Mouse (Mus musculus) spleen, adult 2 months (tissue): ENCODE results near the gene Cacna1a.

Source experiments
- CTCF ChIP-seq: fragments of 200-500 bp; IDR thresholded peaks from 2 replicates; pipeline ENCODE4 v1.5.1; 2011; ENCODE audit warnings: mild to moderate bottlenecking, inconsistent platforms; ENCODE audit not compliant: insufficient read depth, insufficient read length, insufficient replicate concordance; ENCODE audit errors: extremely low read depth
- POLR2A ChIP-seq: fragments of 200-500 bp; IDR thresholded peaks from 2 replicates; pipeline ENCODE4 v1.6.1; 2011; ENCODE audit warnings: low read depth, low read length, inconsistent platforms

- TF ChIP-seq POLR2A, result no peak
- no peak for TF ChIP-seq CTCF
Observed at GRCm38 (mm10) chr8:84586221-84586620, 198.0 kb downstream of the Cacna1a start.
